Mouse (Mus musculus) retina, postnatal 1 day (tissue): ENCODE data around the gene Jak3.
"Not testable (repeated sequence)": the region's sequence is repeated elsewhere in the genome, so short reads cannot be mapped to it uniquely, and the experiment has no call there.

Experiments used
- DNase-seq: peaks from one replicate; pipeline ENCODE4 v3.0.0-alpha.2; 2012

Jak3 gene

GRCm38 (mm10) chr8:71725122-71725924 lies 49.2 kb downstream of the Jak3 start, which contains the start of gene Fcho1:
Gene Fcho1 (minus strand): TSS chr8:71725716.
- peak; percentile 94 for DNase-seq

GRCm38 (mm10) chr8:71728240-71728785 lies 52.2 kb downstream of the Jak3 start:
- peak; percentile 72 for DNase-seq

- peak; percentile 54 for DNase-seq
Measured at GRCm38 (mm10) chr8:71728826-71729620, 52.9 kb downstream of the Jak3 start.

GRCm38 (mm10) chr8:71731652-71732230 lies 55.6 kb downstream of the Jak3 start:
- DNase-seq, result peak; percentile 40

- DNase-seq, result not testable (repeated sequence)
Measured at GRCm38 (mm10) chr8:71738316-71738715, 62.2 kb downstream of the Jak3 start.
